Mouse (Mus musculus) cerebellum, postnatal 36 days (tissue): Measurements from ENCODE around the gene Cope.

Source experiments
- DNase-seq, 2 experiments: peaks; one replicate each; pipeline ENCODE4 v3.0.0; 2021 to 2022; ENCODE audit warnings: mixed read lengths in 2 of 2

Cope gene

DNA sequence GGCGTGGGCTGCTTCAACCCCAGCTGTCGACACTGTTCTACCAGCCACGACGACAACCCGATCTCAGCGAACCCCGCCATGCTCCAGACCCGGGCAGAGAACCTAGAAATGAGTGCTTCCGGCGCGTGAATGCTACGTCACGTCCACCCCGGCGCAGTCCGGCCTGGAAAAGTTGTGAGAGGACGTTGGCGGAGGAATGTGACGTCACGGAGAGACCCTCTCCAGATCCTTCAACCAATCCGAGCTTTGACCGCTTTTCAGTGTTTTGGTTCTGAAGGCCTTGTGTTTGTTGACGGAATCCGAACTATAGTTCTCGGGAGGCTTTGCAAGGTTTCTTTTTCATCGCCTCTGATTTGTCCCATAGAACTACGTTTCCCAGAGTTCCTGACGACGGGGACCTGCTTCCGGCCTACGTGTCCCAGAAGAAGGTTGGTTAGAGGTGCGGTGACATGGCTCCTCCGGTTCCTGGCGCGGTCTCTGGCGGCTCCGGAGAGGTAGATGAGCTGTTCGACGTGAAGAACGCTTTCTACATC lies at the start of gene Cope, which contains the start of gene Ddx49:
Gene Cope, plus strand, starts transcription at position 161 of the 533 bp plus-strand sequence.
Gene Ddx49, minus strand, starts transcription at position 132 of the 533 bp plus-strand sequence.
- DNase-seq = peak; percentile 95 to 98

DNA sequence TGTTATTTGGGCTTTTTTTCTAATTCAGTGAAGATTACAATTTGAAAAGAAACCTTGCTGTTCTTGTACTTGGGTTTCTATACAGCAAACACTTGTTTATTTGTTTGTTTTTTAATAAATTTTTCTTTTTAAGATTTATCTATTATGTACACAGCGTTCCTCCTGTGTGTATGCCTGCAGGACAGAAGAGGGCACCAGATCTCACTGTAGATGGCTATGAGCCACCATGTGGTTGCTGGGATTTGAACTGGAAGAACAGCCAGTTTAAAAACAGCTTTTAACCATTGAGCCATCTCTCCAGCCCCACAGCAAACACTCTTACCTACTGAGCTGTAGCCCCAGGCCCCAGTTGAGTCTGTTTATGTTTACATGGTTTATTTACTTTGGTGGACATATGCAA lies 47.7 kb upstream of the Cope start:
- no peak for DNase-seq

DNA sequence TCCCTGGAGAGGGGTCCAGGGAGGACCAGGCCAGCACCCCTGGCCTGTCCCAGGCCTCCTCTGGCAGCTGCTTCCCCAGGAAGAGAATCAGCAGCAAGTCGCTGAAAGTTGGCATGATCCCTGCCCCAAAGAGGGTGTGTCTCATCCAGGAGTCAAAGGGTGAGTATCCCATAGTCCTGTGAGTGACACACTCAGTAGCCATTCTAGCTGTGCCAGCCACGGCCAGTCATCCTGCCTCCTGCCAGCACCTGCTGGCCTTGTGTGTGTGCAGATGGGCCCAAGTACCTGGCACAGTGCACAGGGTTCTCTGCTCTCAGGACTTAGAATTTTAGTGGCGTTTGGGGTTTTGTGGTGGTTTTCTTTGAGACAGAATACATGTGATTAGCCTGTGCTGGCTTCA lies 44.9 kb upstream of the Cope start:
- DNase-seq = peak; percentile 50 to 52

DNA sequence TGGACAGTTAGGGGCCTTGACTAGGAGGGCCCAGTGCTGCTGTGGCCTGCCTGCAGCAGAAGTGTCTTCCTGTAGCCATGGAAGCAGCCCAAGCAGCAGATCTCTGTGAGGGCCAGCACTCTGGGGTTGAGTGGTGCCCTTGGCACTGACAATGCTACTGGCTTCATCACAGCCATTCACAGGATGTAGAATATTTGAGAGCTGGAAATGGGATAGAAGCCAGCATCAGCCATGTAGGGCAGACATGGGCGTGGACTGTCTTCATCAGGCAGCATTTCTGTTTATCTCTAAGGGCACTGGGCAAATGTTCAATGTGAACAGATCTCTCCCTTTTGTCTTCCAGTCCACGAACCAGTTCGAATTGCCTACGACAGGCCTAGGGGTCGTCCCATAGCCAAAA lies 43.7 kb upstream of the Cope start:
- DNase-seq = no peak

DNA sequence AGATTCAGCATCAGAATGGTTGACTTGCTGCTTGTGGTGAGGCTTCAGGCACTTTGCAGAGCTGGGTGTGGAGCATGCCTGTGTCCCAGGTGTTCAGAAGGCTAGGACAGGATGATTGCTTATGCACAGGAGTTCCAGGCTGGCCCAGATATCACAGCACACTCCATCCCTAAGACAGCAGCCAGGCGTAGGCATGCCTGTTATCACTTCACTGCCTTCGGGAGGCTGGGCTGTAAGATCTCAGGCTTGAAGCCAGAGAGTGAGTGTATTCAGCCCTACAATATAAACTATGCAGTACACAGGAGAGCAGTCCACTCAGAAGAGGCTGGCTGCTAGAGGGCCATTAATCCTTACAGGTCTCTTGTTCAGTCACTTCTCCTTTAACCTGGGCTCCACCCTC lies 43.3 kb upstream of the Cope start:
- DNase-seq = no peak

DNA sequence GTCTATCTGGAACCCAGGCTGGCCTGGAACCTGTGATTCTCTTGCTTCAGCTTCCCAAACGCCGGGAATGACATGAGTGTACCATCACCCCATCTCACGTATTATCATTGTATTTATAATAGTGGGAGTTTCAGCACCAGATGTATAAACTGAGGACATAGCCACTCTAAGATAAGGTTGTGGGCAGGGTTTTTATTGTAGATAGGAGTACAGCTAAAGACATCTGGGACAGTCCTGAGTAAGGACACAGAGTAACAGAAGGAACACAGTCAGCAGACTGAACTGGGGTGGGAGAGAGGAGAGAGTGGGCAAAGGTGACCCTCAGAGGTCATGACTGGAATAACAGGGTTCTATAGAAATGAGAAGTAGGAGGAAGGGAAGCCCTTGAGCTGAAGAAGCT lies 34.6 kb upstream of the Cope start:
- no peak for DNase-seq

DNA sequence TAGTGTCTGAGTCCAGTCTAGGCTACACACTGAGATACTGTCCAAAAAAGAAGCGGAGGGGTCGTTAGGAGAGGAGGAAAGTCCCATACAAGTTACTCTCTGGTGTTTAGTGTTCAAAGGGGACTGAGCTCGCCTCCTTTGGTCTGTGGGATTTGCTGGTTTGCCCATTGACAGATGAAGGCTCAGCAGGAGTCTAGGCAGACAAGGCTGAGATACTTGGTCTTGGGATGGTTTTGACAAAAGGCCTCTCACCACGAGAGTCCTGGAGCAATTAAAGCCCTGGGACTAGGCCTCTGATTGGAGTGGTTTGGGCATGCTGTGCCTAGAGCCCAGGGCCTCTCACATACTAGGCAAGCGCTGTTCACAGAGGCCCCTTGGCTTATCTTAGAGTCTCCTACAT lies 34.0 kb upstream of the Cope start:
- peak in 1 of 2 experiments; percentile 37 for DNase-seq

DNA sequence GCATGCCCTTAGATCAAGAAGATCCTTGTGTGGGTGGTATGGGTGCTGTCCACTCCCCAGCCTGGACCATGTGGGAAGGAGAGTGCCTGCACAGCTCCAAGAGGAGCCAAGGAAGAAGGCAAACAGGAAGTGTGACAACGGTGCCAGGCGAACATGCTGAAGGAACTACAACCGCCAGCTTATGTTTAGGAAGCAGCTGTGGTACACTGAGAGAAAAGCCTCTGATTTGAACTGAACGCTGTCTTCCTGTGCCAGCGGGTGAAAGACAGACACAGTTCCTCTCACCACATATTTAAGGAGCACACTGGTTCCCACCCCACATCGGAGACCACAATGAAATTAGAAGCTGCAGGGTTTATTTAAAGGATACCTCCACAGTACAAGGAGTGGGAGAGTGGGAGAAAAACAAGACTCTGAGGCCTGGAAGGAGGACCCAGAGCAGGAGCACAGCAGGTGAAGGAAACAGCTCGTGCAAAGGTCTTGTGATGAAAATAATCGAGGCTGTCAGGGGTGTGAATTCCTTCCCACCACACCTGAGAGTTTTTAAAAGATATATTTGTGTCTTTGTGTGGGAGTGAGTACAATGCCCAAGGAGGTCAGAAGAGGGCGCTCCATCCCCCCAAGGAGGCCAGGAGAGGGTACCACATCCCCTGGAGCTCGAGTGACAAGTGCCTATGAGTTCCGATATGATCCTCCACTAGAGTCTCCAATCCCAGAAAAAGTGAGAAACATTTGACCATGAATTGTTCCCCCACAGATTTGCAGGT lies 33.3 kb upstream of the Cope start:
- no peak for DNase-seq

DNA sequence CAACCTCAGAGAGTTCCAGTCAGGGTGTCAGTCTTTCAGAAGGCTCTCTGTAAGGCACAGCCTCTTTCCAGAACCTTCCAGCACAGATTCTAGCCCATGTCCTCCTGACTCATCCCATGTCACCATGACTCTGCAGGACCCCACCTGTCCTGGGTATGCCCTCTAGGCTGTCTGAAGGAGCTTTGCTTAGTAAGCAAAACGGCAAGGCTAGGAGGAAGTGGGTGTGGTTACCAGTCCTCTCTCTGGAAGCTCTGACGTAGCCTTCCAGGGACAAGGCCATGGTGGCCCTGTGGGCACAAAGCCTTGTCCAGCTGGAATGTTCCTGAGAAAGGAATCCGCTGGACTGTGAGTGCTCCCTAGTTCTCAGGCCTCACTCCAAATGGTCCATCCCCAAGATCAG lies 29.4 kb upstream of the Cope start:
- DNase-seq = no peak

DNA sequence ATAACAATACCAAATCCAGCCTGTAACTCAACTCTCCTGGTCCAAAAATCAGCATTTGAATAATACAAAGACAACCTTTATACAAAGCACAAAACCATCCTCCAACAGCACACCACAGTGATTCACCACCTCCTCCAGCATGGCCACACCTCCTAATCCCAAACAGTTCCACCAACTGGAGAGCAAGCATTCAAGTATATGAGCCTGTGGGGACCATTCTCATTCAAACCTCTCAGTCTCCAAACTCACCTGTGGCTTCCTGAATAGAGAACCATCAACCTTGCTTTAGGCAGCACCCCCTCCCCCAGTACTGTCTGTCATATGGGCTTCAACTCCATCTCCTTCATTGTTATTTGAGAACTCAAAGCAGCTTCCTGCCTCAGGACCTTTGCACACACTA lies 28.0 kb upstream of the Cope start:
- DNase-seq = no peak

DNA sequence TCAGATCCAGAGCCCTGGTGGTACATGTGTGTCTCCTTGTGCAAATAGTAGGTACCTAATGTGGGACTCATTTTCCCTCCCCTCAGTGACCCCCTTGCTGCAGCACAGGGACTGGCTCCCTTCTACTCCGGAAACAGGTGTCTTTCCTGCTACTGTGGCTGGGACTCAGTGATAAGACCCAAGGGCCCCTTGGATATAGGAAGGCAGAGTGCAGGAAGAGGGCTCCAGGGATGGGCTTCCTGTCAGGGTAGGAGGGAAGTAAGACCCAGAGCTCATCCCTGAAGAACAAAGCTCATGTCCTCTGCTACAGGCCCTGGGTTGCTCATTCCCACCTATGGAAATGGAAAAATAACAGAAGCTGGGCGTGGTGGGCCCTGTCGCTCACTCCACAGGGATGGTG lies 25.8 kb upstream of the Cope start:
- DNase-seq = no peak

DNA sequence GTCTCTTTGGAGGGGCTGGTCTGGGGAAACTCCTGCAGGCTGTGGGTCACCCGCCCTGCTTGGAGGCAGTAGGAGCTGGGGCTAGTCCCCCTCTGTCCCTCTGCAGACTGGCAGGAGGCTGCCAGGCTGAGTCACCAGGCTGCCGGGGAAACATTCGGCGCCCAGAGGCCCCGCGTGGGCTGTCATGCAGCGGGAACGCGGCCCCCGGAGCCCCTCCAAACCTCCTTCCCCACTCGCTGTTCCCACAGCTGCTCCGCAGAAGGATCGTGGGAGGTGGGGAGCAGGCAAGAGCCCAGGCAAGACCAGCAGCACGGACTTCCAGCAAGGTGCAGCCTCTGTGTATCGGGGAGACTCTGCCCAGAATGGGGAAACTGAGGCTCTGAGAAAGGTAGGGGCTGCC lies 24.1 kb upstream of the Cope start:
- no peak for DNase-seq

DNA sequence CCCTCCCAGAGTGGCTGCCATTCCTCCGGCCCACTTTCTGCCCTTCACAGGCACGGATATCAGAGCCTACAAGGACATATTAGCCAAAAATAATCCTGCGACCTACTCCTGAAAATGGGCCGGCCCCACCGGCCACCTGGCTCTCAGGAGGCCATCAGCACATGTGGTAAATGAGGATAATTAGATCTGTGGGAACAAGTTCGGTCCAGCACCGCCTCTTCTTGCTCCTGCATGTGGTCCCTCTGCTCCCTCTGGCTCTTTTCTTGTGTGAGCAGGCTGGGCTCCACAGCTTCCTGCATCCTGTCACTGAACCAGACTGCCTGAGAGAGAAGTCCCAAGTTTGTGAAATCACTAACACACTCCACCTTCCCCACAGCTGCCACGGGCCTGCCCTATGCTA lies 23.1 kb upstream of the Cope start:
- DNase-seq = no peak

DNA sequence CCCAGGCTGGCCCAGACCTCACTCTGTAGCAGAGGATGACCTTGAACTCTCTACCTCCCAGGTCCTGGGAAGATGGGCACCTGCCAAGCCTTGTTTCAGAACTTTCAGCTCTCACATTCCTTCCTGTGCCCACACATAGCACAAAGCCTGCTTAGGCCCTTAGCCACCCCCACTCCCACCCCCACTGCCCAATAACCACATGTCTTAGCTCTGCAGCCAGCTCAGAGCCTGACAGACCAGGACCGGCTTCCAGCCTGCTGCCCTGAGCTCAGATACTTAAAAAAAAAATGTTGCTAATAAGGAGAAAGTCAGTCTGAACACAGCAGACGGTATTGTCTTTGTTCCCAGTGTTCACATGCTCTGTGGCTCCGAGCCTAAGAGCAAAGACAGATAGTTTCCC lies 21.3 kb upstream of the Cope start:
- DNase-seq = no peak

DNA sequence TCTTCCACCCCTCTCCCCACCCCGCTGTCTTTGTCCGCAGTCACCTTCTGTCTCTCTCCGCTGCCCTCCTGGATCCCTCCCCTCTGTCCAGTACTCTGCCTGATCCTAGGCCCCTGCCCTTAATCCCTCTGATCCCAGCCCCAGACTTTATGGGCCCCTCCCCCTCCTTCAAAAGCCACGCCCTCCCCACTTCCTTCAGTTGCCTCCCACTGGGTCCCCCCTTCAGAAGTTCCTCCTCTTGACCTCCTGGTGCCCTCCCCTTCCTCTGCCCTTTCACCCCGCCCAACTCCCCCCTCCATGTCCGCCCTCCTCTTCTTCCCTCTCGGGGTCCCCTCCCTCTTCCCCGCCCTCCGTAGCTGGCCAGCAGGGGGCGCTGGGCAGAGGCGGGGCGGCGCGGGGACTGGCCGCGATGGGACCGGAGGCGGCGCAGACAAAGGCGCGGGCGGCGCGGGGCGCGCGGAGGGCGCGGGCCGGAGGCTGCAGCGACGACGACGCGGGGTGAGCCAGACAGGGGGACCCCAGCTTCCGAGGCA lies 19.6 kb upstream of the Cope start, which contains the start of gene Homer3:
Gene Homer3, plus strand, starts transcription at position 225 of the 533 bp plus-strand sequence.
- DNase-seq = peak; percentile 48 to 65

DNA sequence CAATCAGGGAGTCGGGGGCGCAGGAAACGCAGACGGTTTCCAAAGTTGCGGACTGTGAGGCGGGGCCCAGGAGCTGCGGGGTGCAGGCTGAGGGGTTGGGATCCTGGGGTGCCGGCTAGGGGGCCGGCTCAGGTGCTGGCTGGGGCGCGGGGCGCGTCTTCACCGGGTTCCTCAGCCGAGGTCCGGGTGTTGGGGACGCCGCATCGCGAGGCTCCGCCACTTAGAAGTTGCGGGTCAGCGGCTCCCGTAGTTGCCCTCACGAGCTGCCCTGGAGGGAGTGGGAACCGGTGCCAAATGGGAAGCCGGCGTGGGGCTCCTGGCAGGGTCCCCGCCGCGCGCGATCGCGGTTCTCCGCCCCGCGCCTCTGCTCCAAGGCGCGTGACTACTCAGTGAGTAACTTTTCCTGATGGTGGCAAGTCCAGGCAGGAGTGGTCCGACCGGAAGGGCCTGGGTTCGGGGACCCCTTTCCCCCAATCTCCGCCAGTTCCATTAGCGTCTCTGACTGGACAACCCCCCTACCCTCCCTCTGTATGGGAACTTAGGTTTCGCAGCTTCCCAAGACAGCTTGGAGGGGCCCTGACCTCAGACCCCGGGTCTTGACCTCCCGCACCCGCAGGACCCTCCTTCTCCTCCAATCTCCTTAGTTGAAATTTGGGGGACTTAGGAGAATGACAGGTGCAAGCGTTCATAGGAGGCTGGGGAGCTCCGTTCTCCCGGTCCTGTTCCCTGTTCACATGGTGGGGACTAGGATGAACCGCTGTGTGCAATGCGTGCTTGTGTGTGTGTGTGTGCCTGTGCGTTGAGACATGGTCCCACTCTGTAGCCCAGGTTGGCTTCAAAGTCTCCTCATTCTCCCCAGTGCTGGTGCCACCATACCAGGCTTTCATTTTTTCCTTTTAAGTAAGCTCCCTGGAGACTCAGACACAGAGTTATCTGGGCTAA lies 18.9 kb upstream of the Cope start:
- no peak for DNase-seq

DNA sequence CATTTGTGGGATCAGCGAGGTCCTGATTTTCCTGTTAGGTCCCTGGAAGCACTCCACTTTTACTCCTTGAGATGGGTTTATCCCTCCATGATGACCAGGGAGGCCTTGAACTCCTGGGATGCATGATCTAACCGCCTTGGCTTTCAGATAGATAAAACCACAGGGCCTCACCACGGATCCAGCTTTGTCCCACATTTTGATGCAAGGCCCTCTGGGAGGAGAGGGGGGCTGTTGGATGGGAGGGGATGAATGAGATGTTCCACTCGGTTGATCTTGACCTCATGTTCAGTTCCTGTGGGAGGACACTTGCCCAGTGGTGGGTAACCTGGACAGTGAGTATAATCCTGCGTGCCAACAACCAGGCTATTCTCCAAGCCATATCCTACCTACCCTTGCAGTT lies 17.9 kb upstream of the Cope start:
- no peak for DNase-seq

DNA sequence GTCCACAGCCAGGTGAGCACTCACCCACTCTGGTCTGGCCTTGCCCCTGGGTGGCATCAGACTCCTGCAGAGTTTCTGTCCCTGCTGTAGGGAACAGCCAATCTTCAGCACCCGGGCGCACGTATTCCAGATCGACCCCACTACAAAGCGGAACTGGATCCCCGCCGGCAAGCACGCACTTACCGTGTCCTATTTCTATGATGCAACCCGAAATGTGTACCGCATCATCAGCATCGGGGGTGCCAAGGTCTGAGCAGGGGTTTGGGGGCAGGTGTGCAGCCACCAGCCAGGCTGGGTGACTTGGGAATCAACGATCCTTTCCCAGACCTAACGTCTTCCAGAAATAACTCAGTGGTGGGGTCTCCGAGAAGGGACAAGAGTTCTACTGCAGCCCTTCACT lies 17.0 kb upstream of the Cope start:
- no peak for DNase-seq

DNA sequence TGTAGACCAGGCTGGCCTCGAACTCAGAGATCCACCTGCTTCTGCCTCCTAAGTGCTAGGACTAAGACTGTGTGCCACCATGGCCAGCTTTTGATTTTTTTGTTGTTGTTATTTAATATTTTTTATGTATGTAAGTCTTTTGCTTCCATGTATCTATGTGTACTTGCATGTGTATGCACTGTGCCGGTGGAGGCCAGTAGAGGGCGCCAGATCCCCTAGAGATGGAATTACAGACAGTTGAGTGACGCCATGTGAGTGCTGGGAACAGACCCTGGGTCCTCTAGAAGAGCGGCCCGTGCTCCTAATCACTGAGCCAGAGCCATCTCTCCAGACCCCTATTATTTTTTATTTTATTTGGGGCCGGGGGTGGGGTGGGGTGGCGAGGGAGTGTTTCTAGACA lies 15.6 kb upstream of the Cope start:
- DNase-seq = no peak

DNA sequence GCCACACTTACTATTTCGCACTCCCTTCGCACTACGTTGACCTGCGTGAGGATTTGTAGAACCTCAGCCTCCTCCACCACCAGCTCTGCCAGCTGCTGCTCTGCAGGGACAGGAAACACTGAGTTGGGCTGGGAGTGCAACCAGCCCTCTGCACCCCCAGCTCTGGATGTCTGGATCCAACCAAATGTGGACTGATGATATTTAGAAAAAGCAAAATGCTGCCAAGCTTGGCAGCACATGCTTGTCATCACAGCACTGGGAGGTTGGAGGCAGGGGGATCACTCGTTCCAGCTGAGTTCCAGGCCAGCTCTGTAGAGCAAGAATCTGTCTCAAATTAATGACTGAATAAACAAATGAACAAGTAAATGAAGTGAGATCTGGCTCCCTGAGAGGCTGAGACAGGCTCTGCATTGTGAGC lies 8.3 kb upstream of the Cope start:
- DNase-seq = no peak

DNA sequence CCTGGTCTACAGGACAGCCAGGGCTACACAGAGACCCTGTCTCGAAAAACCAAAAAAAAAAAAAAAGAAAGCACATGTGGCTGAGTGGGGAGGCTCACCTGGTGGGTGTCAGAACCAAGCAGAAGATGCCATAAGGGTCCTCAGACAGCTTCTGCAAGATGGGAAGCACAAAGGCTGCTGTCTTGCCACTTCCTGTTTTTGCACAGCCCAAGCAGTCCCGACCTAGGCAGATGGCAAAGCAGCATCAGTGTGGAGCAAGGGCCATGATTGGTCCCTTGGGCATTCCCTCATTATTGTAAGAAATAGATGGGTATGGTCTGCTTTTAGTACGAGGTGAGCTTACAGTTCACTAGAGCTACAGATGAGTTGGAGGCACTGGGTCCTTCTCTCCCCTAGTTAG lies 1.4 kb upstream of the Cope start:
- DNase-seq = no peak

DNA sequence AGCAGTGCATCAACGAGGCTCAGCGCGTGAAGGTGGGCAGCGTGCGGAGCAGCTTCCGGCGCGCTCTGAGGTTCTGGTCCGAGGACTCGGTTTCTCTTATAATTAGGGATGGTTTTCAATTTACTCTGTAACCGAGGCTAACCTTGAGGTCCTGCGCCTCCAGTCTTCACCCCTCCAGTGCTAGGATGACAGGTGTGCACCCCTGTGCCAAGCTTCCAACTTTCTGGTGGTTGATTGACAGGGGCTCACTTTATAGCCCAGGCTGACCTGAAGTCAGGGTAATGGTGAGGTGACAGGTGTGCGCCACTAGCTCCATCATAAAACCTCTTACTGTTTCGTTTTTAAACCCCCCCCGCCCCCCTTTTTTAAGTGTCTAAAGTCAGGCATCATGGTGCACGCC lies 583 bp downstream of the Cope start:
- DNase-seq = no peak

DNA sequence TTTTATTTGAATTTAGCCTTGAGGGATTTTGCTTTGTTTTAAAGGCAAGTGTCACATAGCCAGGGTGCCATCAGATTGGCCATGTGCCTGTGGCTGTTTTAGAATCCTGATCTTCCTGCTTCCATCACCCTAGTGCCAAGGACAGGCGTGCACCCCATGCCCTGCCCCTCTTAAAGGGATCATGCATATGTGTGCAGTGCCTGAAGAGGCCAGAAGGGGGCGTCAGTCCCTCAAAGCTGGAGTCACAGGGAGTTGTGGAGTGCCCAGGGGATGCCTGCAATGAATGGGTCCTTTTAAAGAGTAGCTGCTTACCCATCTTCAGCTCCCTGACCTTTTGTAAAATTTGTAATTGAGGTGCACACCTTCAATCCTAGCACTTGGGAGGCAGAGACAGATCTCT lies 7.0 kb downstream of the Cope start:
- DNase-seq = peak; percentile 40 to 44
